Mouse (Mus musculus): ENCODE measurements around the gene Gm7942. TPM values are rescaled to one million over a fixed set of nuclear protein-coding genes. Genes with fewer than 3 reads are reported as not detected.
"Not testable (repeated sequence)": the region's sequence is repeated elsewhere in the genome, so short reads cannot be mapped to it uniquely, and the experiment has no call there.

Gm7942 gene
- polyA plus RNA-seq (2014; fragmentation: Nextera tagmentation; extraction: Ambion mirVana) = not detected in 2 replicates

DNA sequence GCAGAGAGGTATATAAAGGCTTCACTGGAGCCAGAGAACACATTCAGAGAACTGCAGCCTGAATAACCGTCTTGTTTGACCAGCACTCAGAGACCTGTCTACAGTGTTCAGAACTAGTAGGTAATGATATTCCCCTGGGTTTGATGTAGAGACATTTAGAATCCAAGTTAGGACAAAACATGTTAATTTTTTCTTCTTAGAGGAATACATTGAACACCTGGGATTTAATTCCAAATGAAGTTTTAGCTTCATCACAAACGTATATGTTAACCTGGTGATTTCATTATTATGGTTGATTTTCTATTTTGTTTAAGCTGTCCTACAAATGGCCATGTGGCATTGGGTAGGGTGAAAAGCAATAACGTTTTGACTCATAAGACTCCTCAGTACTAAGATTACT, at the start of gene Gm7942:
Gm7942 (plus strand) TSS at position 301 of the 400 bp plus-strand sequence.
- no CpG with 5 or more reads among the region's 3 CpGs for WGBS
- H3K4me2 ChIP-seq (replicated peaks; ENCODE audit: low read depth, low read length); H3K36me3 ChIP-seq (ENCODE audit: control insufficient read depth, insufficient read depth, low read length); H3K27ac ChIP-seq (ENCODE audit: low read depth, low read length); ATAC-seq (ENCODE audit: low FRiP score); H3K9me3 ChIP-seq (ENCODE audit: control insufficient read depth, low read length); DNase-seq (ENCODE audit: low spot score); H3K4me3 ChIP-seq (ENCODE audit: low read depth, low read length); H3K4me1 ChIP-seq (replicated peaks; ENCODE audit: control insufficient read depth, insufficient read depth, low read length); H3K27me3 ChIP-seq (ENCODE audit: control insufficient read depth, insufficient read depth, low read length); H3K9ac ChIP-seq (ENCODE audit: low read depth, low read length): not testable (repeated sequence)

Other genes starting within 250 kb of the Gm7942 start
- gene Gm3183, start 241.5 kb upstream of the Gm7942 start, polyA plus RNA-seq (2014; fragmentation: Nextera tagmentation; extraction: Ambion mirVana) = not detected in 2 replicates
- gene Gm6367, start 118.3 kb upstream of the Gm7942 start, polyA plus RNA-seq (2014; fragmentation: Nextera tagmentation; extraction: Ambion mirVana) = not detected in 2 replicates
- gene Gm16513, start 75.7 kb downstream of the Gm7942 start, polyA plus RNA-seq (2014; fragmentation: Nextera tagmentation; extraction: Ambion mirVana) = not detected in 2 replicates
- gene Gm10424, start 165.8 kb downstream of the Gm7942 start, polyA plus RNA-seq (2014; fragmentation: Nextera tagmentation; extraction: Ambion mirVana) = not detected in 2 replicates
- gene Gm3259, start 199.0 kb downstream of the Gm7942 start, polyA plus RNA-seq (2014; fragmentation: Nextera tagmentation; extraction: Ambion mirVana) = not detected in 2 replicates